Mouse (Mus musculus) T-helper 17 cell (primary cell): ENCODE measurements around the gene Ccnb2.
"Not testable (repeated sequence)": the region's sequence is repeated elsewhere in the genome, so short reads cannot be mapped to it uniquely, and the experiment has no call there.

ENCODE experiments used
- in situ Hi-C, 2 experiments: fragments of 300-600 bp; cut with MboI, MseI; formaldehyde crosslinking; loops; 1 replicate in 1 of 2; 2 replicates in 1 of 2; pipeline ENCODE4 v1.15.1; 2025; ENCODE audit warnings: high pct_unique_total_duplicates in 2 of 2

The Ccnb2 gene

DNA sequence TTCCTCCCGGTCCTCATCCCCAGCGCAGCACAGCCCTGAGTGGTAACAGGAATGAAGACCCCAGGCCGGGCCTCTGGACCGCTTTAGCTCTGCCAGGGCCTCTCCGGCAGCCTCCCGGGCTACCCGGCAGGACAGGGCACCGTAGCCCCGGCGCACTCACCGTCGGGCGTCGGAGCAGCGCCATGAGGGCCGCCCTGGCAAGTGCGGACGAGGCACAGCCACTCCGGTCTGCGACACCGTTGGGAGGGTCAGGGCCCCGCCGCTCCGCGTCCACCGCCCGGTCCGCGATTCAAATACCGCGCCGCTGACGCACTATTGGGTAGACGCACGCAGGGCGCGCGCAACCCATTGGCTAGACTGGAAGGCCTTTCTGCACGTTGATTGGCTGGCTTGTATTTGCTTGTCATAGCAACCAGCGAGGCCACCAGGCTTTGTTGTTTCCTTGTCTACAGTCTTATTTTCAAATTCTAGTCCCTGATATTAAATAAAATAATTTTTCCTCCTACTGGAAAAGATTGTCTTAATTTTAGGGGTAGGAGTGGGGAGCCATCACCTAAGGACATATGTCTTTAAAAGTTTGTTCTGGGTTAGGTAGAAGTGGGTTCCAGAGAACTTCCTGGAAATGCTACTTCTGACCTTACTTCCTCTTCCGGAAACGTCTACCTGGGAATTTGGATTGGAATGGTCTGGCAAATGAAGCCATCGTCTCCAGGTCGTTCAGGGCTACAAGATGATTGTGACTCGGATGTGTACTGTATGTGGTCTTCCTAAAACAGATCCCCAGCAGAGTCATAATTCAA is at the start of gene Ccnb2:
Gene Ccnb2, minus strand, starts transcription at position 291 of the 800 bp plus-strand sequence.
- in situ Hi-C loops, result no loop called here

DNA sequence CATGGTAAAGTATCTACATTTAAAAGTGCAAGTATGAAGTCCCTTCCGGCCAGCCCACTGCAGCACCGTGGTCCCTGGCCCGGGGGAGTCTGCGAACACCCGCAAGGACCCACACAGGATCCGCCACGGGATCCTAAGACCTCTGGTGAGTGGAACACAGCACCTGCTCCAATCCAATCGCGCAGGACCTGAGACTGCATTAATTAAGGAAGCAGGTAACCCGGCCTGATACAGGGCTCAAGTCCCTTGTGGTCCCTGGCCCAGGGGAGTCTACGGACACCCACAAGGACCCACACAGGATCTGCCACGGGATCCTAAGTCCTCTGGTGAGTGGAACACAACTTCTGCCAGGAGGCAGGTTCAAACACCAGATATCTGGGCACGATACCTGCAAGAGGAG is 41.7 kb upstream of the Ccnb2 start:
- in situ Hi-C loops, result not testable (repeated sequence)

DNA sequence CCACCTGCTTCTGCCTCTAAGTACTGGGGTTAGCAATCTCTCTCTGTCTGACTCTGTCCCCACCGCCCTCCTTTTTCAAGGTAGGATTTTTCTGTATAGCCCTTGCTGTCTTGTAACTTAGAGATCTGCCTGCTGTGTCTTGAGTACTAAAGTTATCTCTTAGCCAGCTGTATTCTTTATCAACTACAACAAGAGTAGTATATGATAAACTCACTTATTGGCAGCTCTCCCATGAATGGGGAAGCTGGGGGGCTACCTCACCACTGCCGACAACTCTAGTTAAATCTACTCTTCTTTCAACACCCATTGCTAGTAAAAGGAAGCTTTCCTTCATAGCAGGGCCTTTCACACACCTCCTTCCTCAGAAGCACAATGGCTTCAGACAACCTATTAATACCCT is 31.0 kb upstream of the Ccnb2 start:
- in situ Hi-C loops, result no loop called here

DNA sequence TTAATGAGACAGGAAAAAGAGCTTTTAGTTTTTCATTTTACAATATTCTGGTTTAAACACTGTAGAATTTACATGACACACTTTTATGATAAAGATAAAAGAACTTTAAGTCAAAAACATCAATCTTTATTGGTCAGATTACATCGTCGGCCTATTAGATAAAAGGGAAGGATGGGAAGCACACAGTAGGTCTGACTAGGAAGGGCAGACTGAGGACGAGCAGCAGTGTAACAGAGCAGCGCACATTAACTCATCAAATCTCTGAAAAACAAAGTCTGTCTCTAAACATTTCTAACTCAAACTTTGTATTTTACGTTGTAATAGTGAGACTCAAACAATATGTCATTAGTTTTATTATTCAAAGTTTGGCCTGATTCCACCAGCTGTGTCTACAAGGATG is 27.7 kb upstream of the Ccnb2 start:
- in situ Hi-C loops, result no loop called here

DNA sequence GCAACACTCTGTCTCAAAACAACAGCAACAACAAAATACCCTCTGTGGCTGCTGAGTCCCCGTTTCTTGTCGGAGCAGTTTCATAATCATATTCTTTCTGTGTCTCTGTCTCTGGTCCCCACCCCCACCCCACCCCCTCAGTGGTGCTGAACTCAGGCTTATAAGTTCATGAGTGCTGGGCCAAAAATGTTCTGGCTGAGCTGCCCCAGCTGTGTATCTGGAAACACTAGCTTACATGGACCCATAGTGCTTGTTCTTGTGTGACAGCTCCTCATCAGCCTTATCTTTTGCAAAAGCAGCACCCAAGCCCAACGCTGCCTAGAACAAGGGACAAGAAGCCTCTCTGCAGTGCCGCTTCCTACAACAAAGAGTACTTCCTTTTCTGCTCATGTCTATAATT is 18.6 kb upstream of the Ccnb2 start:
- in situ Hi-C loops, result no loop called here

DNA sequence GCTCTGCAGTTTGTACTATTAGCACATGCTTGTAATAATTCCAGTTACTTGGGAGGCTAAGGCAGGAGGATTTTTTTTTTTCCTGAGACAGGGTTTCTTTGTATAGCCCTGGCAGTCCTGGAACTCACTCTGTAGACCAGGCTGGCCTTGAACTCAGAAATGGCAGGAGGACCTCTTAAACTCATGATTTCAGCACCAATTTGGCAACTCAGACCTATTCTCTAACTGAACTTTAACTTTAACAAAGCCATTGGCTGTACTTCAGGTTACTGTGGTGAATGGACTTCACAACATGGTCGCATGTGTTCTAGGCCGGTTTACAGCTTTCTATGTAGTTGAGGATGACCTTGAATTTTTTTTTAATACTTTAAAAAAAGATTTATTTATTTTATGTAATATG is 1.3 kb upstream of the Ccnb2 start:
- in situ Hi-C loops, result no loop called here

DNA sequence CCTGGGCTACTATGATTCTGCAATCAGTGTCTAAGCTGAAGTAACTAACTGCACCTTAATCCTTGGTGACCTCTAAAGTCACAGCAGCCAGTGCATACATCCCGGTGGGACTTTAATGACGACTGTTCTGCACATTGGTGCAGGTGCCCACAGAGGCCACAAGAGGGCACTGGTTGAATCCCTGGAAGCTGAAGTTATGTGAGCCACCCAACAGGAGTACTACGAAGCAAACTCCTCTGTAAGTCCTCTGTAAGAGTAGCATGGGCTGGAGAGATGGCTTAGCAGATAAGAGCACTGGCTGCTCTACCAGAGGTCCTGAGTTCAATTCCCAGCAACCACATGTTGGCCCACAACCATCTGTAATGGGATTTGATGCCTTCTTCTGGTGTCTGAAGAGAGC is 4.9 kb downstream of the Ccnb2 start:
- in situ Hi-C loops, result no loop called here

DNA sequence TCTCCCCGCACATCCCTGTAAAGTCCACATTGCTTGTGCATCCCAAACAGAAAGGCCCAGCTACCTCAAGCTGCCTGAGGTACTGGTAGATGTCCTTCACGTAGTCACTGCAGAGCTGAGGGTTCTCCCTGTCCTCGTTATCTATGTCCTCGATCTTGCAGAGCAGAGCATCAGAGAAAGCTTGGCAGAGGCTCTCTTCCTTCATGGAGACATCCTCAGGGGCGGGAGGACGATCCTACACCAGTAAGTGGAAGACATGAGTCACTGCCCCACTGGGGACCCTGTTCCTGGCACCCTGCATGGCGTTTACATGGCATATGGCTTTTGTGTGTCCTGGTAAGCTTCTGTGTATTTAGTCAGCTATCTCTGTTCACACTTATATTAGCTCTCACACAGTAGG is 8.3 kb downstream of the Ccnb2 start:
- in situ Hi-C loops, result no loop called here

DNA sequence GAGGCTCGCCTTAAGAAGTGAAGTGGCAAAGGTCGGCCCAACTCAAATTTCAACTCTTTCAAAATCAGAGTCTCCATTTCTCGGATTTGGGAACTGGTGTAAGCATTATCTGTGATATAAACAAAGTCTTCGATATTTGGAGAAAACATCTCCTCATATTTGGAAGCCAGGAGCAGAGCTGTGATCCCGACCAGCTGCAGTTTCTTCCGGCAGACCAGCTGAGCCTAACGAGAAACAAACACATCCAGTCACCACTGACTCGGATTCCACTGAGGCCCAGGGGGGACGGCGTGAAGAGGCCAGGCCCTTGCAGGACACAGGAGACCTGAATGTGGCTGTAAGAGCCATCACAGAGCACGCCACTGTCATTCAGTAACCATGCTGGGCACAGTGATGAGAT is 10.7 kb downstream of the Ccnb2 start:
- in situ Hi-C loops, result no loop called here

DNA sequence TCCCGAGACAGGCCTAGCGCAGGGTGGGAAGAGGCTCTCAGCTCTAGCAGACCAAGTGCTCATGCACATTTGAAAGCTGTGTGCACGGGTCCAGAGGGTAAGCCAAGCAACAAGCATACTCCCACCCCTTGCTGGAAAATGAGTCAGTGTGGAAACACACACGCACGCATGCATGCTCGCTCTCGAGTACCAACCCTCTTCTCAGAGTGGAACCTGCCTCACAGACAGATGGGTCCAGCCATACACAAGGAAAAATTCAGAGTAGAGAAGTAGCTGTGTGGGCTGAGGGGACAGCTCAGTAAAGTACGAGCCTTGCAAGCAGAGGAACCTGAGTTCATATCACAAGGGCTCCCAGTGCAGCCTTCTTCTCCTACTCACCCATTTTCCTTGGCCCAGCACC is 11.6 kb downstream of the Ccnb2 start:
- in situ Hi-C loops, result loop anchor here in 1 of 2 experiments (5.0 kb wide), 1 partner anchor 302 kb away; no protein-coding TSS in a partner anchor

DNA sequence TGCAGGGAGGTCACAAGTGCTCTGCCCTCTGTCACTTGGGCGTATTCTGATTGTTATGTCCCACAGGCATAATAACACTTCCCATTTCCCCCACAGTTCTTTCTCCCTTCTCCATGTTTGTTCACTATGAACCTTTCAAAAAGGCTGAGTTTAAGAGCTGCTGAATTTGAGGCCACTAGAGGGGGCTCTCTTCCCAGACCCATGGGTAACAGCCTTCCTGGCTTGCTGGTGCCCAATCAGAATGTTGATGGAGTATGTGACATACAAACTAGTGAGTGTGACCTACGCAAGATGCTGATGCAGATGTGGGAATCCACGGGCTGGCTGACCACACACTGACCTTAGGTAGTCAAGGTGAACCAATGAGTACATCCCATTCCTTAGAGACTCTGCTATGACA is 12.6 kb downstream of the Ccnb2 start:
- in situ Hi-C loops, result loop anchor here in 1 of 2 experiments (5.0 kb wide), 1 partner anchor 301 kb away; no protein-coding TSS in a partner anchor

DNA sequence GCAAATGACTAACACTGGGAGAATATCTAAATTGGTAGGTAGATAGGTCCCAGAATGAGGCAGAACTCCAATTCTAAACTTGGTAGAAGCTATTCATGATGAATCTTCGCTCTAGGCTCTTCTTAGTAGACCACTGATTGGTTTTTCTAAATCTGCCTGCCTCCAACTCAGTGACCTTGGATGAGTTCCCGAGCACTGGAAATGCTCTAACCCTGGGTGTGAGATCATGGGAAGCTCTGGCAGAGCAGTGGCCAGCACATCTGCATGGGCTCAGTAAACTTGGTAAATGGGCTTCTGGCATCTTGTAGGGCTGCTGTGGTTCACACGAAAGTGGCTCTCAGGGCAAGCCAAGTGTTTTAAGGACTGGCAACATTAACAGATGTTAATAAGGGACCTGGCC is 14.8 kb downstream of the Ccnb2 start:
- in situ Hi-C loops, result loop anchor here in 1 of 2 experiments (5.0 kb wide), 1 partner anchor 299 kb away; no protein-coding TSS in a partner anchor

DNA sequence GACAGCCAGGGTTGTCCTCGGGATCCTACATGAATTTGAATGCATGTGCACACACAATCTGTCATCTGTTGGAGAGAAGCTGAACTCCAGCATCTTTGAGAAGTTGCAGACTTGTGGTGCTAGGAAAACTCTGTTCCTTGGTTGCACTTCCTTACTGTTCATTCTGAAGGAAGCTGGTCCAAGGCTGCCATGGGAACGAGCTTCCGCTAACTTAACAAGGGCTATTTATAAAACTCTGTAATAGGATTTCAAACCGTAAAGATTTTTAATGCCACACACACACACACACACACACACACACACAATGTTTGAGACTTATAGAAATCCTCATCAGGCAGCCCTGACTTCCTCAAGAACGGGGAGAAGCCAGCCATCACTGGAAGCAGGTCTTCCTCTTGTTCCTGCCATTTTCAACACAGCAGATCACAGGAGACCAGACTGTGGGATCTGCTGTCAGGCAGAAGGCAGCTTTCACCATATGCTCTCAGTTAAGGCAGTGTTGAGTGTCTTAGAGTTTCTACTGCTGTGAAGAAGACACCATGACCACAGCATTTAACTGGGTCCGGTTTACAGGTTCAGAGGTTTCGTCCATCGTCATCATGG is 19.3 kb downstream of the Ccnb2 start:
- in situ Hi-C loops, result no loop called here

DNA sequence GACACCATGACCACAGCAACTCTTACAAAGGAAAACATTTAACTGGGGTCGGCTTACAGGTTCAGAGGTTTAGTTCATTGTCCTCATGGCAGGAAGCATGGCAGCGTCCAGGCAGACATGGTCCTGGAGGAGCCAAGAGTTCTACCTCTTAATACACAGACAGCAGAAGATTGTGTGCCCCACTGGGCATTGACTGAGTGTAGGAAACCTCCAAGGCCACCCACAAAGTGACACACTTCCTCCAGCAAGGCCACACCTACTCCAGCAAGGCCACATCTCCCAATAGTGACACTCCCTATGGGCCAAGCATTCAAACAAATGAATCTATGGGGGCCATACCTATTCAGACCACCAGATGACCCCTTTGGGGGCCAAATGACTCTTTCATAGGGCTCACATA is 25.3 kb downstream of the Ccnb2 start:
- in situ Hi-C loops, result no loop called here

DNA sequence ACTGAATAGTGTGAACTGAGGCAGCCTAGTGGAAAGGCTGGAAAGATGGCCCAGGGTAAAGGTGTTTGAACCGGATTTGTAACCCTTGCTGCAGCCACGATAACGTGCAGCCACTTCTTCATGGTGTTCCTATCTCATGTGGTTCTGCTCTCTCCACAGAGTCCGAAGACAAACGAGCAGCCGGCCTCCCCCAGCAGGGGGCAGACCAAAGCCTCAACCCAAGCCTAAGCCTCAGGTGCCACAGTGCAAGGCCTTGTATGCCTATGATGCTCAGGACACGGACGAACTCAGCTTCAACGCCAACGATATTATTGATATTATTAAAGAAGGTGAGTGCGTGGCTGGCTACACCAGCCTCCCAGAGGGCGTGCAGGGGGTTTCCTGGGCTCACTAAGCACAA is 25.7 kb downstream of the Ccnb2 start:
- in situ Hi-C loops, result no loop called here

DNA sequence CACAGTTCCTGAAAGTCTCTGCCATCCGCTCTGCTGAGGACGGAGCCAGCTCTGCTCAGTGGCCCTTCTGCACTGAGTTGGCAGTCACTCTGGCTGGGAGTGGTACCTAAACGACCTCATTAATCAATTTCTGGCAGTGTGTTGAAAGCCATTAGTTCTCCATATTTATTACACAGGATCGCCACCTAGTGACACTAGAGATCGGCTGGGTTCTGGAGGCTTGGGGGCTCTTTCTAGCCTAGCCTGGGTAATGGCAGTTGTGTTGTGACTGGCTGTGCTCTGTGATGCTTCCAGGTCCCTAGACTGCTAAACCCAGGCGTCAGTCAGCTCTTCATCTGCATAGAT is 28.8 kb downstream of the Ccnb2 start:
- in situ Hi-C loops, result no loop called here

DNA sequence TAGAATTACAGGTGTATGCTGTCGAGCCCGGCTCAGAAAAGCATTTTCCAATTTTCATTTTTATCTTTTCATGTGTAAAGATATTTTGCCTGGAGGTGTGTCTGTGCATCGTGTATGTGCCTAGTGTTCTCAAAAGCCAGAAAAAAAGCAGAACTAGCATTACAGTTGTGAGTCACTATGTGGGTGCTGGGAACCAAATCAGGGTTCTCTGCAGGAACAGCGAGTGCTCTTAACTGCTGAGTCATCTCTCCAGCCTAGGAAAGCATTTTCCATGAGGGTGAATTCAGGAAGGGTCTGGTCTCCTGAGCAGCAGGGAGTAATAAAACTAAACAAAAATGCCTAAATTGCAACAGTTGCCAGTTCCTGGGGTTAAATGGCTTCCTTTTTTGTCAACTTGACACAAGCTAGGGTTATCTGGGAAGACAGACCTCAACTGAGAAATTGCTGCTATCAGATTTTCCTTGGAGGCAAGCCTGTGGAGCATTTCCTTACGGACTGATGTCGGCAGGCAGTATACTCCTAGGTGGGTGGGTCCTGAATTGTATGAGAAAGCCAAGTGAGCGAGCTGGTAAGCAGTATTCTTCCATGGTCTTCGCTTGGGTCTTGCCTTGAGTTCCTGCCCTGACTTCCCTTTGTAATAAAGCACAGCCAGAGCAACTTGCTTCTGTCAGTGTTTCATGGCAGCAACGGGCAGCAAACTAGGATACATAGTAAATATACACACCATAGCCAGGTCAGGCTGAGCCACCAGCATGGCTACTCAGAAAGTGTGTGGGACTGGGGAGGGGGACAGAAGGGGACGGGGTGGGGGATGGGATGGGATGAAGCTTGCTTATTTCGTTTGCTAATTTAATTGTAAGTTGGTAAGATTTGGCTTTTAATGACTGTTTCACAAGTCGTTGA is 29.4 kb downstream of the Ccnb2 start:
- in situ Hi-C loops, result no loop called here

DNA sequence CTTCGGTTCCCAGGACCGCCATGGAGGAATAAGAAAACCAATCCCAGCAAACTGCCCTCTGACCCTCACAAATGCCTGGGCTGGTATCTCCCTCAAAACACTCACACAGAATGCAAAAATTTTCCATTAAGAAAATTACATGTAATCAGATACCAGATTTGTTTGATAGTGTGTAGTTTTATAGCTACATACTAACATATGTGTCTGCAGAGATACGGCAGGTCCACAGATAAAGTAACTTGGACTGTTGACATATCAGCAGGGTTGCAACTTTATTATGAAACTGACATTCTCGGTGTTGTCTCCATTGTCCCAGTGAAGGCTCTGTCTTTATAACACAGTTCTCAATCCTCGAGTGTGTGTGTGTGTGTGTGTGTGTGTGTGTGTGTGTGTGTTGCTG is 30.3 kb downstream of the Ccnb2 start:
- in situ Hi-C loops, result no loop called here

DNA sequence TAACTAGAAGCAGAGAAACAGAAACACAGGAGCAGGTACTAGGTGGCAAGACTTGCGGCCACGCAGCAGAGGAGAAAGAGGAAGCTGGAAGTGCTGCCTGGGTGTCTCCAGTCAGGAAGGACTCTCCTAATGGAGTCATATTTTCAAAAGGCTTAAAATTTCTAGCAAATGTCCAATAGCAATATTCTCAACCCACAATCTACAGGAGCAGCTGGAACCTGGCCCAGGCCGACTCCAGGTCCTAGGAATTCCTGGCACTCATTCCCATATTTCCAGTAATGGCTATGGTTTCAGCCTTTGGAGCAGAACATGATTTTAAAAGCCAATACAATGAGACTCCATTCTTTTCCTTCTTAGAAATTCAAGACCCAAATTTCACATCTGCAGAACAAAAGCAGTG is 31.8 kb downstream of the Ccnb2 start:
- in situ Hi-C loops, result no loop called here

DNA sequence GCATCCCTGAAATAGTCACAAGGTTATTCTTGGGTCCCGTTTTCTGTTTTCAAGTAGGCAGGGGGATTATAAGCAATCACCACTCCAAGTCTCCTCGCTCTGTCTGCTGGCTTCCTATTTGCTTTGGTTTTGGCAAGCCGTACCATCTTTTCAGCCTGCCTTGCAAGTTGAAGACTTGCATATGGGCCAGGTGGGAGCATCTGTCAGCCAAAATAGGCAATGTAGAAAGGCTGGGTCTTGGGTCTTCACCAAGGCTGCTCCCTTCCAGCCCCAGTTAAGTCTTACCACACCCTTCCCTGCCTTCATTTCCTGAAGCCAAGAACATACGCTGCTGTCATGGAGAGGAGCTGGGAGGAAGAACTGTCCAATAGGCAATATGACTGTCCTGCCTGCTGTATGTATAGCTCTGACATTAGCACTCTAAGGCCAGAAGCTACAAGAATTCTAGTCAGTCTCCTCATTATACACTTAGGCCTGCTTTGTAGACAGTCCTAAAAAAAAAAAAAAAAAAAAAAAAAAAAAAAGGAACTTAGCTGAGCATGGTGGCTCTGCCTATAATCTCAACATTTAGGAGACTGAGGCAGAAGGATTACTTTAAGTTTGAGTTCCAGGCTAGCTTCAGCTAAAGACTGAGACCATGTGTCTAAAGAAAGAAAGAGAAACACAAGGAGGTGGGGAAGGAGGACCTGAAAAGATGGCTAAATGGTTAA is 33.8 kb downstream of the Ccnb2 start:
- in situ Hi-C loops, result no loop called here

DNA sequence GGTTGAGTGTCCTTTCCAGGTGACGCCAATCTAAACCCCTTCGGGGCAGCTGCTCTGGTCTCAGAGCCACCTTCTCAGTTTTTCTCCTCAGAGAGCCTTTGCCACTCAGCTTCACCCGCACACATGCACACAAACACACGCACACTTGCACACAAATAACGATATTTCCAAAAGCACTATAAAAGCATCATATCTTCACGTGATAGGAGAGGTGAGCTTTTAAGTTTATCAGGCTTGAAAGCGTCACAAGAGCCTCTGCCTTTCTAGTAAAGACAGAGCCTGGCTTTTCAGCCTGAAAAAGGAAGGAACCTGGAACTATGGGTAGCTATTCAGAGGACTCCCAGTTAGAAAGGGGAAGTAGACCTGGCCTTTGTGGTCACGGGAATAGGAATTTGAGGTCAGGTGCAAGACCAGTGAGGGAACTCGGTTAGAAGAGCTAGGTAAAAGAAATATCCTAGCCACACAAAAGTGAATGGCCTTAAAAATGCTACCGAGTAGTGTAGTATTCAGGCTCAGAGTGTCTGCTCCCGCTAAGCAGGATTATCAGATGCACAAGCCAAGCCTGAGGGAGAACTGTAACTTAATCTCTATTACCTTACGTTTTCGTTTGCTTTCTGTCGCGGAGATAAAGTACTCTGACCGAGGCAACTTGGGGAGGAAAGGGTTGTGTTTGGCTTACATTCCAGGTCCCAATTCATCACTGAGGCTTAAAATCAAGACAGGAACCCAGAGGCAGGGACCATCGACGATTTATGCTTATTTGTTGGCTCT is 36.2 kb downstream of the Ccnb2 start:
- in situ Hi-C loops, result no loop called here
